Mouse (Mus musculus): ENCODE data around the gene Misp.

The Misp gene

GRCm38 (mm10) chr10:79823011-79823410, 2.2 kb downstream of the Misp start:
- DNase-seq (ENCODE audit: low spot score), result no peak

- no peak for DNase-seq (ENCODE audit: low spot score)
Measured at GRCm38 (mm10) chr10:79824413-79824812, 3.6 kb downstream of the Misp start.

DNA sequence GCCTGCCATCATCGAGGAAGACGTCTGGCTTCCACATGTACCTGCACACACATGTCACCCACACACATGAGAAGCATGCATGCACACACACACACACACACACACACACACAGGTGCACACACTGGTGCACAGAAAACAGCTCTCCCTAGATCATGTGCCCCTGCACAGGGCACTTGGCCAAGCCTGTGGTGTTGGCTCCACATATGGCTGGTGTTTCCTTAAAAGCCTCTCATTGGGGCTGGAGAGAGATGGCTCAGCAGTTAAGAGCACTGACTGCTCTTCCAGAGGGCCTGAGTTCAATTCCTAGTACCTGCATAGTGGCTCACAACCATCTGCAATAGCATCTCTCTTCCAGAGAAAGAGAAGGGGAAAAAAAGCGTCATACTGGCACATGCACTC, 10.8 kb downstream of the Misp start:
- DNase-seq (ENCODE audit: low spot score), result no peak

GRCm38 (mm10) chr10:79832026-79832785, 11.4 kb downstream of the Misp start:
- DNase-seq (ENCODE audit: low spot score), result no peak

GRCm38 (mm10) chr10:79832786-79833181, 12.0 kb downstream of the Misp start:
- no peak for DNase-seq (ENCODE audit: low spot score)

DNA sequence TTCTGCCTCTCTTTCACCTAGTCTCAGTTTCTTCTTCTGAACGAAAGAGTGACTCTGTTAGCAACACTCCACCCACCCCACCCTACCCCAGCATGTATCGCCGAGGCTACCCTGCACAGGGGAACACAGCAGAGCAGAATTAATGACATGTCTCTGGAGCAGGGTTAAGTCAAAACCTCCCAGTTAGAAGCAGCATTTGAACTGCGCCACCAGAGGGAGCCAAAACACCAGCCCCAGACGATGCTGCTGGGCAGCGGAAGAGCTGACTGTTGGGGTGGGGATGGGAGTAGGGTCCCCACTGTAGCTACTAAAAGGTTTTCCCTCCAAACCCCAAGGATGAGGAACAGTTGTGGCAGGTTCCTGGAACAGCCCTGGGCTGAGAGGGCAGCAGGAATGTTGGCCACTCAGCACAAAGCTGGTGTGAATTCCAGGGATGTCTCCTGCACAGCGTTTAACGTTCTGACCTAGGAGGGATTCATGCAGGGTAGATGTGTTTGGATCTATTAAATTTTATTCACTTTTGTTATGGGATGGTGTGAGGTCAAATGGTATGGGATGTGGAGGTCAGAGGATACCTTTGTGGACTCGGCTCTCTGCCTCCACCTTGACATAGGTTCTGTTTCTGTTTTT, 14.1 kb downstream of the Misp start:
- peak; percentile 78 for DNase-seq (ENCODE audit: low spot score)

DNA sequence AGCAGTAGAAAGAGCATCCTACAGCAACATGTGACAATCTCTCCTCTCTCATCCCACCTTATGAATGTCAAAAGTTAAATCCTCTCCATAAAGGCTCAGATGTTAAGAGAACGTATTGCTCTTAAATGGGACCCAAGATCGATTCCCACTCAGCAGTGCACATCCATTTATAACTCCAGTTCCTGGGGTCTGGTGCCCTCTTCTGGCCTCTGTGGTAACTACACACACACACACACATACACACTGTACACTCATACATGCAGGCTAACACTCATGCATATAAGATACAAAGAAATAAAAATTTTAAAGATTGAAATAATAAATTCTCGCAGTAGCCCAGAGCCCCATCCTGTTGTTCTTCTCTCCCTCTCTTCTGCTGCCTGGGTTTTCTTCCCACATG, 16.1 kb downstream of the Misp start:
- no peak for DNase-seq (ENCODE audit: low spot score)

DNA sequence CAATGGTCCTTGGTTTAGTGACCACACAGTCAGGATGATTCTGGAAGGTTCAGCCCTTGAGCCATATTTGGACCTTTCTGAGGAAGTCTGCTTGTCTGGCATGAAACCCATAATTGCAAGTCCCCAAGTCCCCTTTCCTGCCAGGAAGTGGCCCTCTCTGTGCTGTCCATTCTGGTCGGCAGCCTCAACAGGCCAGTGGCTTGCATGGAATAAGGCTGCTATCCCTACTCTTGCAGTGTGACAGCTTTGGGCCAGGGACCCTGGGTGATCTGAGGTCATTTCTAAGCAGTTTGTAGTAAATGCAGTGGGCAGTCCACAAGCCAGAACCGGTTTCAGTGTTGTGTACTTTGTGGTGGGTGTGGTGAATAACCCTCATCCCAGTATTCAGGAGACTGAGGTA, 17.4 kb downstream of the Misp start:
- DNase-seq (ENCODE audit: low spot score), result no peak

- DNase-seq (ENCODE audit: low spot score), result no peak
Measured at GRCm38 (mm10) chr10:79840091-79840490, 19.3 kb downstream of the Misp start.

GRCm38 (mm10) chr10:79840644-79841551, 20.1 kb downstream of the Misp start:
- peak; percentile 63 for DNase-seq (ENCODE audit: low spot score)

DNA sequence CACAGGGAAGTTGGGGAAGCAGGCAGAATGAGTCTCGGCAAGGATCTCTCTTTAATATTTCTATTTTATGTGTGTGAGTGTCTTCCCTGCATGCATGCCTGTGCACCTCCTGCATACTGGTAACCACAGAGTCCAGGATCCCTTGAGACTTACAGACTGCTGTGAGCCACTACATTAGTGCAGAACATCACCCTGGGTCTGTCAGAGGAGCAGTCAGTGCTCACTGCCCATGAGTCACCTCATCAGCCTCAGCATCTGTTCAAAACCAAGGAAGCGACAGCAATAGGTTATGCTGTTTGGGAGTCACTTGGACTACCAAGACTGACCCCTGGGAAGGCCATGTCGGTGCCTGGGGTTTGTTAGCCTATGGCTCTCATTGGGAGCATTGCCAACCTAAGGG, 21.5 kb downstream of the Misp start:
- no peak for DNase-seq (ENCODE audit: low spot score)

DNA sequence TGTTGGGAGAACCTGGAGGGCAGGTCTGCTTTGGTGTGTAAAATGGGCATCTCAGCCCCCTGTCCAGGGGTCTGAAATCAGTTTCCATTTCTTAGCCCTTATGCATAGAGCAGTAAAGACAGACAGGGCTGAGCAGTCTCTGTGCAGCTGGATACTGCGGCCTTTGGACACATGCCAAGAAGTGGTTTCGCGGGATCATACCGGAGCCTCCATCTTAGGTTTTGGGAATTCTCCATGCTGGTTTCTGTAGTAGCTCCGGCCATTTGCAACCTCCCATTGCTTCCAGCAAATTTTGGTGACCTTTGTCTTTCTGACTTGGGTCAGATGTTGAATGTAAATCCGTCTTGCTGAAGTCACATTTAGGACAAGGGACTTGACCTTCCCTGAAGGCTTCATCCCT, 22.7 kb downstream of the Misp start:
- no peak for DNase-seq (ENCODE audit: low spot score)

GRCm38 (mm10) chr10:79846553-79846952, 25.8 kb downstream of the Misp start:
- DNase-seq (ENCODE audit: low spot score), result no peak

GRCm38 (mm10) chr10:79849941-79850628, 29.3 kb downstream of the Misp start:
- no peak for DNase-seq (ENCODE audit: low spot score)

DNA sequence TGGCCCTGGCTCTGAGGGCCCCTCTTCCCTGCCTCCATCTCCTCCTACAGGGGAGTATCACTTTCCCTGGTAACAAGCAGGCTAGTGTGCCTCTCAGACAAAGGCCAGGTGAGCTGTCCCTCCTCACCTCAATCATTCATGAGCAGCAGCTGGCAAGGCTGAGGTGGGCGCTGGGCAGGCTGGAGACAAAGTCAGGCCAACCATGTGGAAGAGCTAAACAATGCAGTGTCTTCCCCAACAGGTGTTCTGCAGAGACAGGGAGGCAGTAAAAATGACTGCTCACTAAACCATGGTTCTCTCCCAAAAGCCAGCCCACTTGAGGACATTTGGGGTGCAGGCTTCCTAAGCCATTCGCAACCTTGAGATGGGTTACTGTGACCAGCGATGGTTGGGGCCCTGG, 30.9 kb downstream of the Misp start:
- no peak for DNase-seq (ENCODE audit: low spot score)

GRCm38 (mm10) chr10:79852107-79852789, 31.5 kb downstream of the Misp start:
- no peak for DNase-seq (ENCODE audit: low spot score)

DNA sequence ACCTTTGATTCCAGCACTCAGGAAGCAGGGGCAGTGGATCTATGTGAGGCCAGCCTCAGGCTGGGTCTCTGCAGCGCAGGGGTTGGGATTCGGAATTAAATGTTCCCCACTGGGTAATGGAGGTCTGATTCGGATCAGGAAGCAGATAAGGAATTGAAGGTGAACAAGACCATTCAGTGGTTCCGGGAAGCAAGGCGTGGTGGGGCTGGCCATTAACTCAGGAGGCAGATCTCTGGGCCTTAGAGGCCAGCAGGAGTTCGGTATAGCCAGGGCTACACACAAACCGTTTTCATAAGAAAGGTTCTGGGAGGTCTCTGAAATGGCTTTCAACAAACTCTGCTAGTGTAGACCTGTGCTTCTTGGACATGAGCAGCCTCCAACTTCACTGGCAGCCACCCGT, 32.0 kb downstream of the Misp start:
- no peak for DNase-seq (ENCODE audit: low spot score)

DNA sequence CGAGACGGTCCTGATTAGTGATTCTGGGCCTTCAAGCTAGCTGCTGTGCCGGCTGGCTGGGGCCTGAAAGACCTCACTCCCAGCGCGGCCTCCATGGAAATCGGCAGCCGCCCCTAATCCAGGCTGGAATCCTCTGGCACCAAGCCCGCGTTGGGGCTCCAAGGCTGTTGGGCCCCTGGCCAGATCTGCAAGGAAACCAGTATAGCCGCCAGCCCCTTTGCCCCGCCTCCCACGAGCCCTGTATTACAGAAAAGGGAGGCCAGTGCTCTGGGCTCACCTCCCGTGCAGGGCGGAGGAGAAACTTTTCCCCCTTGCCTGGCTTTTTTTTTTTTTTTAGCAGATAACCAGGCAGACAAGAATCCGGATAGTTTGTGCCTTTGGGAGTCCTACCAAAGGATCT, 32.6 kb downstream of the Misp start:
- DNase-seq (ENCODE audit: low spot score), result peak; percentile 99

DNA sequence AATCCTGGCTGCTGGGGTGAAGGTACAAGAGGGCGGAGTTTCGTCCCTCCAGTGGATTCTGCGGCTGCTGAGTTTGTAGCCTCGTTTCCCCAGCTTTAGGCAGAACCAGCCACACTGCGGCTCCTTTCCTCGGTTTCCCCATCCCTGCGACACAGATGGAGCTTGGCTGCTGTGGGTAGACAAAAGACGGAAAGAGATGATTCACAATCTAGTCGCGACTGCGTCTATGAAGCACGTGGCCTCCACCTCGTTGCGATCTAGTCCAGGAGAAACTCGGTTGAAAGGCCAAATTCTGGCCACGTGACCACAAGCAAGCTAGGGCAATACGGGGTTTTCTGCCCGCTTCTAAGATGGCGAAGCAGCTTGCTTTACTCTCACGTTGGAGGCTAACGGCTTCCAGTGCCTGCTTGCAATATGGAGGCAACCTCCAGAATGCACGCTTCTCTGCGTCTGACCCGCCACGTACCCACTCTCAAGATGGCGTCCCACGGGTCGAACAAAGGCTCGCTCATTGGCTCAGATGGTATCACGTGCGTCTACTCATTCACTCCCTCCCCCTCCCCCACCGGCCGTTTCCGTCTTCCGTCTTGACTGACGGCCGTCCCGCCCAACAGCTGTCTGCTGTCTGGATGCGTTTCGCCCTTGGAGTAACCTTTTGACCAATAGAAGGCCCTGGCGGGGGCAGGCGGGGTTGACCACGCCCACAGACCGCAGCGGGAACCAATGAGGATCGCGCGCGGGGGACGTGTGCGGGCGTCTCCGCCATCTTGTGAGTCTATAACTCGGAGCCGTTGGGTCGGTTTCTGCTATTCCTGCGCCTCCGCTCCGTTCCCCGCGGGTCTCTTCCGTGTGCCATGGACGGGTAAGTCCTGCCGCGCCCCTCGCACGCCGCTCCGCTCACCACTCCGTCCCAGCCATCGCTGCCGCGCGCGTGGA, 33.3 kb downstream of the Misp start, which contains the start of gene Ptbp1:
Ptbp1 (plus strand) TSS at position 568 of the 936 bp plus-strand sequence.
- peak; percentile 99 for DNase-seq (ENCODE audit: low spot score)

DNA sequence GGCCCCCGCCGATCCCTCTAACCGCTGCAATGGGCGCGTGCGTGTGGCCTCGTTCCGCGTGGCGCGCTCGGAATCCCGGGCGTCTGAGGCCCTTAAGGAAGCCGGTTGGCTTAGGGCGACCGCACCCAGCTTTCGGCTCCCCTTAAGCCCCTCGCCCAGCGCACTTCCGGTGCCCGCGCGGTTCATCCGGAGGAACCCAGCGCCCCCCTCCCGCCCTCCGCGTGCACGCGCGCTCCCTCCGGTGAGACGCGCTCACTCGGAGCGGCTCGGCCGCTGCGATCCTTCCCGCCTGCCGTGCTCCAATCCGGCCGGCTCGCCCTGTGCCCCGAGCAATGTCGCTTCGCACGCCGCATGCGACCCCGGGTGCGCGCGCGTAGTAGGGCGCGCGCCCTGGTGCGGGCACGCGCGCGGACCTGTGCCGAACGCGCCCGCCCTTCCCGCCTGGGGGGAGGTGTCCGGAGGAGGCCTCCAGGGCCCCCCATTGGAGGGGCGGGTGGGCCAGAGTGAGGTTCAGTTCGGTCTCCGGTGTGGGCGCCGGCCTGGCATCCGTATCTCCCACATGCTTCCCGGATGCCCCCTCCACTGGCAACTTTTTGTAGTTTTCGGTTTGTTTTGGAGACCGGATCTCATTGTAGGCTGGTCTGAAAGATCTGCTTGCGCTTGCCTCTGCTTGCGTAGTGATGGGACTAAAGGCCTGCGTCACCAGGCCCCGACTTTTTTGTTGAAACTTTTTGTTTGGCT, 34.2 kb downstream of the Misp start:
- DNase-seq (ENCODE audit: low spot score), result peak; percentile 70
